Mouse (Mus musculus): Measurements from ENCODE around the gene Mipol1. TPM values are rescaled to one million over a fixed set of nuclear protein-coding genes. Genes with fewer than 3 reads are reported as not detected.

Gene Mipol1
- polyA plus RNA-seq, 1 experiment from 2014 or later: 7.1 TPM

DNA sequence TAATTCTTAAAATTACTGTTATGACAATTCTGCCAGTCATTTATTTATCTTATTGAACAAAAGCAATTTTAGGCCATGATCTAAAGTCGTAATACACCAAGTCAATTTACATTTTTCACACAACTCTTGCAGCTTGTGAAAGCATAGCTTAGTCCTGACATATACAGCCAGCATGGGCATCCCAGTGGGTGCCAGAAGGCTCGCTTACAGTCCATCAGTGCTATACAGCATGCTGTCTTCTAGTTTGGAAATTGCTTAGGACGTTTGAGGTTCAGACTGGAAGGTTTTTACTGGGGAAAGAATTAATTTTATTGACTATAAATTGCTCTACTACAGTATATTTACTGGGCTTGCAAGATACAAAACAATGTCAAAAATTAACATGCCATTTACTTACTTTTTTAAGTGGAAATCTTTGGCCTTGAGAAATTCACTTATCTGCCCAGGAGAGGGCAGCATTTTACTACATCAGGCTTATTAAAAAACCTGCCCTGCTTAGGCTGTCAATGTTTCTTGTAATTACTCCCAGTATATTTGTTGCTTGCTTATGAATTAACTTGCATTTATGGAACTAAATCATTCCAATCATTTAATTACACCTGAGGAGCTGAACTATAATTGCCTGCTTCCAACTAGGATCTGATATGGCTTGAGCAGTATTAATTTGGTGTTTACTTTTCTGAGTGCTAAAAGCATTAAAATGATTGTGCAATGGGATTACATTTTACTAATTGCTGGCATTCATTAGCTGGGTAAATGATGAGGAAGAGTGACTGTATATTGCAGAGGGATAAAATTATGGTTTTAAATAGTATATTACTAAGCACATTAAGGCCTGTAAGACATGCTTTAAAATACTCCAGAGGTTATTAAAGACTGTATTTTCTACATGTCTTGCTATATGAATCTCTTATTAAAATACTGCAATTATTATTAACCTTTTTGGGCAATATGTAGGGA is 51.2 kb downstream of the Mipol1 start:
- Histone ChIP-seq H3K27ac (no peak overlapping the region), H3K36me3 (no peaks in the 10 kb centered on the region), H3K9ac (replicated peaks) (no peak overlapping the region), H3K27me3 (no peaks in the 10 kb centered on the region), H3K4me3 (replicated peaks) (no peak overlapping the region), H3K4me2 (replicated peaks) (no peak overlapping the region), H3K4me1 (replicated peaks) (no peaks in the 10 kb centered on the region), H3K9me3 (no peaks in the 10 kb centered on the region)
- ATAC-seq: peak; percentile 77
- WGBS: 47% methylated on average over 3 of the region's 3 CpGs

DNA sequence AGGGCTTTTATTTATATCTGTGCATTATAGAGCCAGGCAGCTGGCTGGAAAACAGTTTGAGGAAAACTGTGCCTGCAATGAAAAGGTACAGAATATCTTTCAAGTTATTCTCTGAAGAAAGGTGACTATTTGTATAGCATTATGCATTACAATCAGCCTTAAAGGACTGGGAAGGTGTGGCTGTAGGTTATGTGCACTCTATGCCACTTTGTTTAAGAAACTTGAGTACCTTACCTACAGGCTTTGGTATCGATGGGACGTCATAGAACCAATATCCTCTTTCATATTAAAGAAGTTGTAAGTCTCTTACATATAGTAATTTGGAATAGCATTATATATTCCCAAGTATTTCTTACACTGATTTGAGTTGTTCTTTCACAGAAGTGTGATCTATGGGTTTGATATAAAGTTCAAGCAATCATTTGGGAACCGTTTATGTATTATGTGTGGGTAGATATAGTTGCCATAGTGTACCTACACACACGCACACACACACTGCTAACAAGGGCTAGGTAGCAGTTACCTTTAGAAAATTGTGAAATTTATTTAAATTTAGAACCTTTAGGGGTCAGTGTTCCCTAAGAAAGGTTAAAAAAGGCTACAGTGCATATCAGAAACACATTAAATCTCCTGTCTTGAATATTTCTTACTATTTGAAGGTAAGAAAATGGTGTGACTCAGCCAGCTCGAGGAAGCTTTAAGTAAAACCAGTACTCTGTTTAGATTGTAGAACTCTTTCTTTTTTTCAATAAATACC is 55.3 kb downstream of the Mipol1 start:
- 87% methylated on average over 5 of the region's 5 CpGs for WGBS
- H3K27ac ChIP-seq: no peak overlapping the region
- no peak overlapping the region for H3K4me2 ChIP-seq (replicated peaks)
- H3K9me3 ChIP-seq: no peaks in the 10 kb centered on the region
- H3K36me3 ChIP-seq: no peaks in the 10 kb centered on the region
- no peaks in the 10 kb centered on the region for H3K4me1 ChIP-seq (replicated peaks)
- H3K4me3 ChIP-seq (replicated peaks): no peak overlapping the region
- H3K9ac ChIP-seq (replicated peaks): no peak overlapping the region
- H3K27me3 ChIP-seq: no peaks in the 10 kb centered on the region
- no peak for ATAC-seq

DNA sequence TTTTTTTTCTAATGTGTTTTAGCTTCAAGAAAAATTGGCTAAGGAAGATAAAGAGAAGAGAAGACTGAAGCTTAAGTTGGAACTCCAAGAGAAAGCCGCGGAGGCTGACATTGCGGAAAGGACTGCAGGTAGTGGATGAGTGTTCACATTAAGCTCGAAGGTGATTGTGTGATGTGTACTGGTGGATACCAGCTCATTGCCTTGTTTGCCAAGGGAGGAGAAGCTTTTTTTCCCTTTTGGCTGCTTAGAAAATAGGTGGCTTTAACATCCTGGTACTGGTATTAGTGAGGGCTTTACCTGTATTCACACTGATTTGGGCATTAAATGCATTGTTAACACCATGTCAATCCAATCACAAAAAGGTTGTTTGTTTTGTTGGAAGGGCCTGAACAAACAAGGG is 77.1 kb downstream of the Mipol1 start:
- whole genome bisulfite sequencing: 93% methylated on average over 4 of the region's 4 CpGs
- H3K36me3 ChIP-seq: no peaks in the 10 kb centered on the region
- ATAC-seq: no peak
- H3K4me1 ChIP-seq (replicated peaks): no peaks in the 10 kb centered on the region
- no peaks in the 10 kb centered on the region for H3K27me3 ChIP-seq
- no peak overlapping the region for H3K4me3 ChIP-seq (replicated peaks)
- H3K9ac ChIP-seq (replicated peaks): no peak overlapping the region
- H3K9me3 ChIP-seq: no peaks in the 10 kb centered on the region
- H3K4me2 ChIP-seq (replicated peaks): no peak overlapping the region
- no peak overlapping the region for H3K27ac ChIP-seq

DNA sequence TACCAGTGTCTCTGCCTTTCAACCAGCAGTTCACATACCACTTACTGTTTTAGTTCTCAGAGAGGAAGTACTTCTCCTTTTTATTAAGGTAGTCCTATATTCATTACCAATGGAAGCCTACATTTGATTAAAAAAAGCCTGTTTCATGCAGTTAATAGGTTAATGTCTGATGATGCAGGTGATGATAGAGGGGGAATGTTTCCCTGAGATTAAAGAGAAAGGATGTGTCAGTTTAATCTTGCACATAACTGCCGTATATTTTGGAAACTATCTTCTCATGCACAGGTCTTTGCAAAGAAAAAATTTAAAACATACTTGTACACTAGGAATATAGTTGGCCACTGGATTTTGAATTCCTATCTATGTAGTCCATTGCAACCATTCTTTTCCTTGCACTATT is 77.5 kb downstream of the Mipol1 start:
- ATAC-seq: no peak
- 91% methylated on average over 1 of the region's 1 CpGs for WGBS
- Histone ChIP-seq H3K4me2 (replicated peaks) (no peak overlapping the region), H3K4me1 (replicated peaks) (no peaks in the 10 kb centered on the region), H3K9ac (replicated peaks) (no peak overlapping the region), H3K4me3 (replicated peaks) (no peak overlapping the region), H3K9me3 (no peaks in the 10 kb centered on the region), H3K27me3 (no peaks in the 10 kb centered on the region), H3K36me3 (no peaks in the 10 kb centered on the region), H3K27ac (no peak overlapping the region)

- H3K9ac ChIP-seq (replicated peaks): no peak overlapping the region
- ATAC-seq: no peak
- H3K27ac ChIP-seq: no peak overlapping the region
- H3K9me3 ChIP-seq: no peaks in the 10 kb centered on the region
- H3K27me3 ChIP-seq: no peaks in the 10 kb centered on the region
- H3K4me3 ChIP-seq (replicated peaks): no peak overlapping the region
- H3K4me2 ChIP-seq (replicated peaks): no peak overlapping the region
- no peaks in the 10 kb centered on the region for H3K36me3 ChIP-seq
- no peaks in the 10 kb centered on the region for H3K4me1 ChIP-seq (replicated peaks)
- 84% methylated on average over 1 of the region's 1 CpGs for WGBS
These were observed 108.8 kb downstream of the Mipol1 start for GRCm38 (mm10) chr12:57339053-57339452.

DNA sequence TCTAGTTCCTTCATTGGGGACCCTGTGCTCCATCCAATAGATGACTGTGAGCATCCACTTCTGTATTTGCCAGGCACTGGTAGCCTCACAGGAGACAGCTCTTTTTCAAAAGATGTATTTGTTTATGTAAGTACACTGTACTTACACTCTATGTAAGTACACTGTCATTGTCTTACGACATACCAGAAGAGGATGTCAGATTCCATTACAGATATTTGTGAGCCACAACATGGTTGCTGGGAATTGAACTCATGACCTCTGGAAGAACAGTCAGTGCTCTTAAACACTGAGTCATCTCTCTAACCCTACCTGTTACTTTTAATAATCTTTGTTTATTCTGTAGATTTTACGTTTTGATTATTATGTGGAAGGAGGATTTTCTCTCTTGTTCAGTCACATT is 109.9 kb downstream of the Mipol1 start:
- no peak overlapping the region for H3K27ac ChIP-seq
- no peaks in the 10 kb centered on the region for H3K9me3 ChIP-seq
- H3K4me1 ChIP-seq (replicated peaks): no peaks in the 10 kb centered on the region
- H3K36me3 ChIP-seq: no peaks in the 10 kb centered on the region
- WGBS: 92% methylated on average over 2 of the region's 2 CpGs
- H3K9ac ChIP-seq (replicated peaks): no peak overlapping the region
- H3K4me3 ChIP-seq (replicated peaks): no peak overlapping the region
- H3K27me3 ChIP-seq: no peaks in the 10 kb centered on the region
- H3K4me2 ChIP-seq (replicated peaks): no peak overlapping the region
- no peak for ATAC-seq

DNA sequence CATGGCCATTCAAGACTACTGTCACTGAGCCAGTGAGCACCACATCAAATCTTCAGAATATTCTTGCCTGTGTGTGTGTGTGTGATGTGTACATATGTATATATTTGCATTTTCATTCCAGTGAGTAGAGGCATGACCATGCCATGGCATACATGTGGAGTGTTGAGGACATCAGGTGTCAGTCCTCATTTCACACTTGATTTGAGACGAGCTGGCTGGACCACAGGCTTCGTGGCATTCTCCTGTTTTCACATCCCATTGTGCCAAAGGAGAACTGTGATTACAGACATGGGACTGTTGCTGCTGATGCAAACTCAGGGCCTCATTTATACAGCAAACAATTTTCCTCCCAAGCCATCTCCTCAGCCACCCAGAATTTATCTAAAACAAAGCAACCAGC is 132.5 kb downstream of the Mipol1 start:
- H3K9ac ChIP-seq (replicated peaks): no peak overlapping the region
- no peaks in the 10 kb centered on the region for H3K4me1 ChIP-seq (replicated peaks)
- no peak overlapping the region for H3K4me2 ChIP-seq (replicated peaks)
- no peak for ATAC-seq
- no peaks in the 10 kb centered on the region for H3K36me3 ChIP-seq
- H3K27me3 ChIP-seq: no peaks in the 10 kb centered on the region
- WGBS: 40% methylated on average over 2 of the region's 2 CpGs
- no peak overlapping the region for H3K27ac ChIP-seq
- H3K4me3 ChIP-seq (replicated peaks): no peak overlapping the region
- H3K9me3 ChIP-seq: no peaks in the 10 kb centered on the region

- Histone ChIP-seq H3K27me3 (no peaks in the 10 kb centered on the region), H3K4me3 (replicated peaks) (no peak overlapping the region), H3K9ac (replicated peaks) (no peak overlapping the region), H3K27ac (no peak overlapping the region), H3K9me3 (no peaks in the 10 kb centered on the region), H3K36me3 (0 out of 2 replicates have a peak, but pooled peaks cover 3% of the 10 kb centered on the region), H3K4me2 (replicated peaks) (no peak overlapping the region), H3K4me1 (replicated peaks) (no peaks in the 10 kb centered on the region)
- WGBS: 57% methylated on average over 7 of the region's 7 CpGs
- ATAC-seq: no peak; the same call in 1 of the 2 replicates
These were observed 133.8 kb downstream of the Mipol1 start for GRCm38 (mm10) chr12:57364027-57364426.

GRCm38 (mm10) chr12:57371790-57372547 is 141.7 kb downstream of the Mipol1 start:
- WGBS: 93% methylated on average over 3 of the region's 3 CpGs

GRCm38 (mm10) chr12:57382797-57383196 is 152.6 kb downstream of the Mipol1 start:
- H3K9ac ChIP-seq (replicated peaks): no peak overlapping the region
- H3K4me2 ChIP-seq (replicated peaks): no peak overlapping the region
- no peak for ATAC-seq
- H3K4me1 ChIP-seq (replicated peaks): no peaks in the 10 kb centered on the region
- 31% methylated on average over 6 of the region's 6 CpGs for WGBS
- H3K9me3 ChIP-seq: no peaks in the 10 kb centered on the region
- no peak overlapping the region for H3K4me3 ChIP-seq (replicated peaks)
- H3K27ac ChIP-seq: no peak overlapping the region
- no peaks in the 10 kb centered on the region for H3K36me3 ChIP-seq
- no peaks in the 10 kb centered on the region for H3K27me3 ChIP-seq

More at GRCm38 (mm10) chr12:57371790-57372547, 141.7 kb downstream of the Mipol1 start:
- 0 out of 2 replicates have a peak, but pooled peaks cover 3% of the 10 kb centered on the region for H3K36me3 ChIP-seq
- no peak overlapping the region for H3K4me2 ChIP-seq (replicated peaks)
- no peak overlapping the region for H3K4me3 ChIP-seq (replicated peaks)
- no peaks in the 10 kb centered on the region for H3K27me3 ChIP-seq
- ATAC-seq: no peak
- H3K9ac ChIP-seq (replicated peaks): no peak overlapping the region
- H3K27ac ChIP-seq: no peak overlapping the region
- H3K4me1 ChIP-seq (replicated peaks): no peaks in the 10 kb centered on the region
- H3K9me3 ChIP-seq: no peaks in the 10 kb centered on the region

GRCm38 (mm10) chr12:57387588-57388292 is 157.5 kb downstream of the Mipol1 start:
- WGBS: 92% methylated on average over 2 of the region's 2 CpGs

More at GRCm38 (mm10) chr12:57387588-57388292, 157.5 kb downstream of the Mipol1 start:
- no peak for ATAC-seq
- no peak overlapping the region for H3K4me2 ChIP-seq (replicated peaks)
- H3K9me3 ChIP-seq: no peaks in the 10 kb centered on the region
- H3K4me3 ChIP-seq (replicated peaks): no peak overlapping the region
- no peaks in the 10 kb centered on the region for H3K27me3 ChIP-seq
- H3K36me3 ChIP-seq: no peaks in the 10 kb centered on the region
- H3K4me1 ChIP-seq (replicated peaks): no peaks in the 10 kb centered on the region
- H3K9ac ChIP-seq (replicated peaks): no peak overlapping the region
- H3K27ac ChIP-seq: no peak overlapping the region

Measured in midbrain, embryonic 13.5 days (tissue).